Mouse (Mus musculus): ENCODE measurements around the gene Ikbkg.

- TF ChIP-seq CTCF (conservative IDR thresholded peaks at IDR 0.05; ENCODE audit: insufficient read depth, insufficient read length, low read depth, low read length) = no peak
- no peak for TF ChIP-seq POLR2A (IDR thresholded peaks at IDR 0.05; ENCODE audit: low read depth, low read length)
Measured at GRCm38 (mm10) chrX:74429290-74429821, 36.3 kb downstream of the Ikbkg start.
